Mouse (Mus musculus) embryo, embryonic 11 days (tissue): Measurements from ENCODE around the gene Gm49320.

Source experiments
- DNase-seq: peaks from one replicate; pipeline ENCODE4 v3.0.0-alpha.2; 2015

Gene Gm49320

DNA sequence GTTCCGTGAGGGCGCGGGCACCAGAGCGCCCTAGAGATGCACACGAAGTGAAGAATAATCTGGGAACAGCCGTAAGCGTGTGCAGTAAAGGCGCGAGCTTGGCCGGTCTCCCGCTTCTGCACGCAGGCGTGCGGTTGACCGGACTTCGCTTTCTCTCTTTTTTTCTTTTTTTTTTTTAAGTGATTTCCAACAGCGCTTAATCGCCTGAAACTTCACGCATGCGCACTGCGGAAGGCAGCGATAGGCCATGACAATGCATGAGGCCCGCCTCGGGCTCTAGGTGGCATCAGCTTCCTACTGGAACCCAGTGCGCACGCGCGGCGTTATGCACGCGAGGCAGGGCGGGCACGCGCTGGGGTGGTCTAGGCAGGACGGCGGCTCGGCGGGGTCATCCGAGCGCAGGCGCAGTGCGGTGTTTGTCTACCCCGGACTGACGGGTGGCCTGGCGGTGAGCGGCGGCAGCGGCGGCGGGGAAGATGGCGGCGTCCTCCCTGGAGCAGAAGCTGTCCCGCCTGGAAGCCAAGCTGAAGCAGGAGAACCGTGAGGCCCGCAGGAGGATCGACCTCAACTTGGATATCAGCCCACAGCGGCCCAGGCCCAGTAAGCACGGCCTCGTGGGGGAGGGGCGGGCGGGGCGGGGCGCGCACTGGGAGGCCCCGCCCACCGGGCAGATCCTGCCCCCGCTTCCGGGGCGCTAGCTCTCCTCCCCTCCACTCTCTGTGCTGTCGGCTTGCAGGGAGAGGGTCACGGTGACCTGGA is at the start of gene Gm49320, which contains the start of gene Map2k7:
Gm49320 (plus strand) TSS at position 432 of the 759 bp plus-strand sequence.
Map2k7 (plus strand) TSS at position 307 of the 759 bp plus-strand sequence.
- DNase-seq = peak; percentile 100

DNA sequence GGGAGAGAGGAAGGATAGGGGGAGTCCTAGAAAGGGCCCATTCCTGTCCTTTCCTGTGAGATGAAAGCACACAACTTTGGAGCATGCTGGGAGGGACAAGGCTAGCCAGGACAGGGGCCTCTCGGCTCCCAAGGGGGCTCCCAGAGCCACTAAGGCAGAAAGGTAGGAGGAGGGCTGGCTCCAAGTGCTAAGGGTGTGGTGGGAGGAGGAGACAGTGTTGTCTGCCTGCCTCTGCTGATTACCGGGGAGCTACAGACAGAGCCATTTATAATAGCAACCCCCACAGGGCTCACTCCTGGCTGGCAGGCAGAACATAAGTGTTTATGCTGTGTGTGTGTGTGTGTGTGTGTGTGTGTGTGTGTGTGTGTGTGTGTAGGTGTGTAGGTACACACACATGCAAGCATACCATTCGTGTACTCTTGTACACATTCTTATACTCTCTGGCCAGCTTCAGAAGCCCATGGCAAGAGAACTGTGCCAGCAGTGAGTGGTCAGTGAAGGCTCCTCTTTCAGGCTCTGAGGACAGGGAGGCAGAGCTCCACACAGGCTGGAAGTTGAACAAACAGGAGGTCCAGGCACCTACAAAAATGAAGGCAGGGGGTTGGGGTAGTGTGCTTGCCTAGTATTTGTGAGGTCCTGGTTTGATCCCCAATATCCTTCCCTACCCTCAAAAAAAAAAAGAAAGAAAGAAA is 49.5 kb upstream of the Gm49320 start:
- DNase-seq = no peak

DNA sequence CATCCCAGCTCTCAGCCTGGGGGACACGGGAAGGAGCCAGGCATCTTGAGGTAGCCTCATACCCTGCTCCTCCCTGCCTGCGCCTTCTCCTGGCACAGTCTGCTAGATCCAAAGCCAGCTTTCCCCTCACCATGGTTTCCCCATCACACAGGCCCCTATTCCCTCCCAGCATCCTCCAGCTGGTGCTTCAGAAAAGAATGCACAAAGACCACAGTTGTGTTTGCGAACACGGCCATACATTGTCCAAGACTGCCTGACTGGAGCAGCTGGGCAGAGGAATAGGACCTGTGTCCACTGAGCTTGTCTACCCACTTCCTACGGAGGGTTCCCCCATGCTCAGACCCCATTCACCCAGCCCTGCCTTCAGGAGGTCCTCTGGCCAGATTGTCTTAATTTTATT is 46.4 kb upstream of the Gm49320 start:
- DNase-seq = peak; percentile 7

DNA sequence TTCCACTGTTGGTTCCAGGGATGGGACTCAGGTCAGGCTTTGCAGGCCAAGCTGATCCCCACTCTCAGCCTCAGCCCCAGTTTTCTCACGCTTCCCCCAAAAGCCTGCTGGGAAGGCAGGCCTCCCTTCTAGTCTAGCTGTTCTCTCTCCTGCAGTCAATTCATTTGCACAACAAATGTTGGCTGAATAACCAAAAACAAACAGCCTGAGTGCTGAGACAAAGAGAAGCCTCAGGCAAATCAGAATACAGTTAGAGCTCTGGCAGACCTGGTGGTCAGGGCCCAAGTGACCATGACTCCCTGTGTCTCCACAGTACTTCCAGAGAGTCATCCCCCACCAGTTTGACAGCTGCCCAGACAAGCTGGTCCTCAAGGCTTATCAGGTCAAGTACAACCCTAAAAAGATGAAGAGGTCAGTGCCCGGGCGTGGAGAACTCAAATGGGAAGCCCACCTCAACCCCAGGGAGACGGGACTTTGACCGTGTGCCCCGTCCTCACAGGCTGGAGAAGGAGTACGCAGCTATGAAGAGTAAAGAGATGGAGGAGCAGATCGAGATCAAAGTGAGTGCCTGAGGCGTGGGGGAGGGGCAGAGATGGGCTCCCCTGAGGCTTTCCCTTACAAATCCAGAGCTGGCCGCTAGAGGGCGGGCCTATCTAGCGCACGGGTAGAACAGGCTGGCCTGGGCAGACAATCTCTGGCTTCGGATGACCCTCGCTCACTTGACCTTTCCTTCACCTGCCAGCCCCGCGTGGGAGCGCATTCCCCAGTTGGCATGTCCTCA is 45.7 kb upstream of the Gm49320 start:
- peak; percentile 91 for DNase-seq

DNA sequence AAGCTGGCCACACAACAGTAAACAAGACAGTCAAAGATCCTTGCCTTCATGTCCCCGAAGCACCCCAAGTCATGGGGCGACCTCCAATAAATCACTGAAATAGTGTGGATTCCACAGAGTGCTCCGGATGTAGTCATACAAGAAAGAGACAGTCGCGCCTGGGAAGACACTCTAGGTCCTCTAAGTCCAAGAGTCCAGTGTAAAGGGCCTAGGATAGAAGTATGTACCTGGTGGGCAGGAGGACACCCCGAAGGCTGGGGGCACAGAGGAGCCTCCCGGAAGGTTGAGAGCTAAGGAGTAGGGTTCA is 45.1 kb upstream of the Gm49320 start:
- DNase-seq = no peak

DNA sequence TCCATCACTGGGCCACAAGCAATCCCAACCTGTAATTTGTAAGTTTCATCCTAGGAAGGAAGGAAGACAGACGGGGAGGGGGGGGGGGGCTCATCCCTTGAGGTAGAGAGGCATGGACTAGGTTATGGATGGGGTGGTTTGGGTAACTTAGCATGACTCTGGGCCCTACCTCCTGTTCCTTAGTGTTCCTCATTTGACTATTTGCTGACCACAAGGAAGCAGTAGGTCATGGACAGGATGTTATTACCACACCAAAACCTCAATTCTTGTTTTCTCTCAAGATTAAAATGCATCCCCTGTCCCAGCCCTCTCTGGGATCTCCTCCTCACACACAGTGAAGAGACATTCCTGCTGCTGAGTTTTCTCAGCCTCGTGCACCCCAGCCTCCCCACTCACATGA is 37.3 kb upstream of the Gm49320 start:
- DNase-seq = no peak

DNA sequence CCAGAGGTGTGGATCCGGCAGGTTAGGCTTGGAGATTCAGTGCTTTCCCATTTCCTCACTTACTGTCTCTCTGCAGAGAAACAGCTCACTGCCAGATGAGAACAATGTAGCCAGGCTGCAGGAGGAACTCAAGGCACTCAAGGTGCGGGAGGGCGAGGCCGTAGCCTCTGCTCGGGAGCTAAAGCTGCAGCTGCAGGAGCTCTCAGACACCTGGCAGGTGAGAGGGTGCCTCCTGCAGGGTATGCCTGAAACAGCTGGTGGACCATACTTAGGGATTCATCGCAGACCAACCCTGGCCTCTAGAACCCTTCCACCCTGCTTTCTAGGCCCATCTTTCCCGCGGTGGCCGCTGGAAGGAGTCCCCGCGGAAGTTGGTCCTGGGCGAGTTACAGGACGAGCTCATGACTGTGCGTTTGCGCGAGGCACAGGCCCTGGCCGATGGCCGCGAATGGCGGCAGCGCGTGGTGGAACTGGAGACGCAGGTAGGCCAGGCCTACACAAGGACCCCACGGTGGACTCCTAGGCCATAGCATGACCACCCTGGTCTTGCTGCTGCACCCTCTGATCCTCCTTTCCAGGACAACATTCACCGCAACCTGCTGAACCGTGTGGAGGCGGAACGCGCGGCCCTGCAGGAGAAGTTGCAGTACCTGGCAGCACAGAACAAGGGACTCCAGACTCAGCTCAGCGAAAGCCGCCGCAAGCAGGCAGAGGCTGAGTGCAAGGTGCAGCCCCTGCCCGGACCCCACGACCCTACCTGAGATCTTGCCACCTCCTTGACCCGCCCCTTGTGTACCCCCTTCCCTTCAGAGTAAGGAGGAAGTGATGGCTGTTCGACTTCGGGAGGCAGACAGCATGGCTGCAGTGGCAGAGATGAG is 33.2 kb upstream of the Gm49320 start:
- peak; percentile 18 for DNase-seq

DNA sequence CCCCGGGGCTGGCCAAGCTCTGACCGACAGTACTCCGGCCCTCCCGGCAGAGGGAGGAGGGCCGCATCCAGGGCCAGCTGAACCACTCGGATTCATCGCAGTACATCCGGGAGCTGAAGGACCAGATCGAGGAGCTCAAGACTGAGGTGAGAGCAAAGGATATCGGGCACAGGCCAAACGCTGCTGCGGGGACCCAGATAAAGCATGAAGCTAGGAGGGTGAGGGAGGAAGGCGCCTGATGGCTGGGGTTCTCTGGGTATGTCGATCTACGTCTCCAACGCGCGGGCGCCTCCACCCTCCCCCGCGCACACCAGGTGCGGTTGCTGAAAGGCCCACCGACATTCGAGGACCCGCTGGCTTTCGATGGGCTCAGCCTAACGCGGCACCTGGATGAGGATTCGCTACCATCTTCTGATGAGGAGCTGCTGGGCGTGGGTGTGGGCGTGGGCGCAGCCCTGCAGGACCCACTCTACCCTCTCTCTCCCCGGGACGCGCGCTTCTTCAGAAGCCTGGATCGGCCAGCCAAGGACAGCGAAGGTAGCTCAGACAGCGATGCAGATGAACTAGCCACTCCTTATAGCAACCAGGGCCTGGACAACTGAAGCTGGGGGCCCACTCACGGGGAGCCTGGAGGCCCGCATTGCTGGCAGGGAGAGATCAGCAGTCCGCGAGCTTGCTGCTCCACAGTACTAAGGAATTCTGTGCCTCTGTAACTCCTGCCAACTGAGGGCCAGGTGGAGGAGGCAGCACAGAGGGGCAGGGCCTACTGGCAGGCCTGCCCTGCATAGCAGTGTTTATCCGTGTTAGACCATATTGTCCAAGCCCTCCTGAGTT is 32.3 kb upstream of the Gm49320 start:
- DNase-seq = peak; percentile 29

DNA sequence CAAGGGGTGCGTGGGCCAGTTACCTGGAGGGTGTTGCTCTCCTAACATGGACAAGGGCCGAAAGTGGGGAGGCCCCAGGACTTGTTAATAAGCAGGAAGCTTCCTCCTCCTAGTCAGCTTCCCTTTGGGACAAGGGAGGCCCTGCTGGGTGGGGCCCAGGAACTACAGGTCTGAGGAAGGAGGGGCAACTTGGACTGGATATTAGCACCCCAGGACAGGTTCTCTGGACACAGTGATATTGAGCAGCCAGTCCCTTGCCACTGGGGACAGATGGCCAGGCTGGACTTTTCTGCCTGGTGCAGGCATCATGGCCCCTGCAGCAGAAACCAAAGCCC is 31.7 kb upstream of the Gm49320 start:
- DNase-seq = no peak

DNA sequence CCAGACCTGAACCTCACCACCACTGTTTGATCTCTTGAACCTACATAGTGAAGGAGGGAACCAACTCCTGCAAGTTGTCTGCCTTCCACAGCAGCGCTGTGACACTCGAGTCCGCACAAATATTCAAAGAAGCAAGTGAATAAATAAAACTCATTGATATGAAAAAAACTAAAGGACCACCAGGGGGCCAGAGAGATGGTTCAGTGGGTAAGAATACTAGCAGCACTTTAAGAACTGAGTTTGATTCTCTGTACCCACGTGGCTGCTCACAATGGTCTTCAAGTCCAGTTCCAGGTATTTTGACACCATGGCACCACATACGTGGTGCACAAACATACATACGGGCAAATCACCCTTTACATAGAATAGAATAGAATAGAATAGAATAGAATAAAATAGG is 27.6 kb upstream of the Gm49320 start:
- DNase-seq = no peak

DNA sequence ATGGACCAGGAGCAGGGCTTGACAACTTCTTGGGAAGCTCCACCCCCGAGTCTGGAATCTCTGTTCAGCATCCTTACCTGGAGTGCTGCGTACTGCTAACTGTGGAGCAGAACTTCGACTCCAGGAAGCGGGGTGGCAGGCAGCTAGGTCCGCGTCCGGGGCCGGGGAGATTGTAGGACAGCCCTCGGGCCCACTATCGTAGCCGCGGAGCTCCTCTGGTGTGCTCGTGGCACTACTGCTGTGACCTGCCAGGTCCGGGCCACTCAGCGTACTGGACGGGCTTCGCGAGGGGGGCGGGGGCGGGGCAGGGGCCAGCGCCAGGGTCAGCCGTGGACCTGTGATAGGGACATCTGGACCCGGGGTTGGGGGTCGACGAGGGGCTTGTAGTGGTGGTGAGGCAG is 25.9 kb upstream of the Gm49320 start:
- DNase-seq = peak; percentile 39

DNA sequence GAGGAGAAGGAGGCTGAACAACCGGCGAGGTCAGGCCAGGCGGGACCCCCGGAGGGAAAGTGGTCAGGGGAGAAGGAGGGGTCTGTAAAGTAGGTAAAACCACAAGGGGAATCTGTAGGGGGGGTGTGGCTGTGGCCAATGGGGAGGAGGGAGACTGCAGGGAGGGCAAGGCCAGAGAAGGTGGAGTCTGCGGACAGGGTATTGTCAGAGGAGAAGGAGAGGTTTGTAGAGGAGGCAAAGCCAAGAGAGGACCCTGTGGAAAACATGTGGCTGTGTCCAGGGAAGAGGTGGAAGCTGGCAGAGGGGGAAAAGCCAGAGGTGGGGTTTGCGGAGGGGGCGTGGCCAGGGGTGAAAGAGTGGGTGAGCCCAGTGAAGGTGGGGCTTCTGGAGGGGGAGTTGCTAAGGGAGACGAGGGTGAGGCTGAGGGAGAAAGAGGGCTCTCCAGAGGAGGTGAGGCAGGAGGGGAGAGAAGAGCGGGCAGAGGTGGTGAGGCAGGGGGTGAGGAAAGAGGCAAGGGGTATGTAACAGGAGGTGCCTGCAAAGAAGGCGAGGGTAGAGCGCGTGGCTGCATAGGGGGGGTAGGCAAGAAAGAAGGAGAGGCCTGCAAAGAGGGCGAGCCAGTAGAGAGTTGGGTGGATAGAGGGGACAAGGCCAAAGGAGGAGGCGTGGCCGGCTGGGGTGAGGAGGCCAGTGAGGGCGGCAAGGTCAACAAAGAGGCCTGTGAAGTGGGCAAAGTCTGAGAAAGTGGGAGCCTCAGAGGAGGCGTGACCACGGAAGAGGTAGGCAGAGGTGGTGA is 25.3 kb upstream of the Gm49320 start:
- DNase-seq = peak; percentile 63

DNA sequence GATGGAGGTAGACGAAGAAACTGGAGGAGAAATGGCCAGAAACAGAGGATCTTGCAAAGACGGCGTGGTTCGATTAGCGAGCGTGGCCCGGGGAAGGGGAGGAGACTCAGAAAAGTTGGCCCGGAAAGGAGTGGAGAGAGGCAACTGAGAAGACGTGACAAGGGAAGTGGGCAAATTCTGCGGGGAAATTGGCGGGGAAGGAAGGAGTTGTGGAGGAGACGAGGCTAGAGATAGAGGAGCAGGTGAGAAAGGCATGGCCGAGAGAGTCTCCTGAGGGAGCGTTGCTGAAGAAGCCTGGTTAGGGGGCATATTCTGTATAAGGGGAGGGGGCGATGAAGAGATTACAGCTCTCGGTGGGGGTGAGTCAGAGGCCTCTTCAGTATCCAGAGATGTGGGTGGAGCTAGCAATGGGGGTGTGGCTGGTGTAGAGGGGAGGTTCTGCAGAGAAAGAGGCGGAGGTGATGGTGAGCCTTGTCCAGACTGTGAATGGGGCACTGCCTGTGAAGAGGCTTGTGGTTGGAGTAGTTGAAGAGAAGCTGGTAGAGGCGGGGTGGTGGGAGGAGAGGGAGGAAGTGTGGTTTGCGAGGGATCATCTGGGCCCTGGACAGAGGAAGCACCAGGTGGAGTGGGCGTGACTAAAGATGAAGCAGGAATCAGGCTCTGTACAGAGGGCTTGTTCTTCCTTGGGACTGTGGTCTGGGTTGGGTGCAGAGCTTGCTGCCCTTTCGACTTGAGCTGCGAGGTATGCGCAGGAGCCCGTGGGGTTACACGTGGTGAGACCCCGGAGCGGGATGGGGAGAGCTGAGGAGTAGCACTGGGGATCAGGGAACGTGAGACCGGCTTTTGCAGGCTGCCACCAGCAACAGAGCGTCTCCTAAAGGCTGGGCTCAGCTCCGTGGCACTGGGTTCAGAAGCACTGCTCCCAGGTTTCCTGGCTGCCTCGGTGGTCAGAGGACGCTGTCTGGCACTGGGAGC is 24.4 kb upstream of the Gm49320 start:
- peak; percentile 68 for DNase-seq

DNA sequence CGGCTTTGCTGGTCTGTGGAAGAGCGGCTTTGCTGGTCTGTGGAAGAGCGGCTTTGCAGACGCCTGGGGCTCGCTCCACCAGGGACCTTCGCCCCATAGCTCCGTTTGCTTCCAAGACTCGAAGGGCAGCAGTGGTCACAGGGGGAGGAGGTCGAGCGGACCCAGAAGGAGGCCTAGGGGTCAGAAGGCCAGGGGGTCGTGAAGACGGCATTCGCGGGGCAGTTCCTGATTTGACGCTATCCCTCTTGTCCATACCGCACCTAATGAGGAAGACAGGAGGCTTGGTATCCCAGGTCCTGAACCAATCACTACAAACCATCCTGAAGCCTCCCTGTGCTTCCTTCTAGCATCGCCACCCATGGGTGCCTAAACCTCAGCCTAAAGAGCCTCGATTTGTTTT is 22.4 kb upstream of the Gm49320 start:
- peak; percentile 15 for DNase-seq

DNA sequence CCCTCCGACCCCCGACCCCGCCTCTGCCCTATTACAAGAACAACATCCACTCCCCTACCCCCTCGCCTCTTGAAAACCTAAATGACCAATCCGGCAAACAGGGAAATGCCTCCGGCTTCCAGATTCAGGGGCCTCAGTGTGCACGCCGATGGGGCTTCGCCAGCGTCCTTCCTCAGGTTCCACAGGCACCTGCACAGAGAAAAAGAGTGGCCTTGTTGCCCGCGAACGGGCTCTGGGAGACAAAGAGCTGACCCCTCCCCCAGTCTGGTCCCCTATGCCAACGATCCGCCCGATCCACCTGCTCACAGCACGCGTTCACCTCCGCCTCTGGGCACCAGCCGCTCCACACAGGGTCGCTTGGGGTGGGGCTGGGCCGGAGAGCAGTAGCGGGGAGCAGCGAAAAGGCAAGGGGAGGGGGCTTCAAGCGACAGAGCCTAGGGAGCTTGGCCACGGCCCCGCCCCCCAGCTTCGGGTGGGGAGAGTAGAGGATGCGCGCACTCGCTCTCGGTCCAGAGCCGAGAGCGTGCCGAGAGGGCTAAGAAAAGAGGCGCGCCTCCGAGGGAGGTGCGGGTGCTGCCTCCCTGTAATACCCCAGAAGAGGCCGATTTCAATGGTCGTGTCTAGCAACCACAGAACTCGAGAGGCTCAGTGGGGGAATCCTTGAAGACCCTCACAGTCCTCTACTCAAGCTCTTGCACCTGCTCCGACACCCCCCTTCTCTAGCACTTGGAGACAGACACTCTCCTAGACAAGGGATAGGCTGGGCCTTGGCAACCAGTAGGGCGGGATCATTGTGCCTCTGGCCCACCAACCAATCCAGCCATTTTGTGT is 21.7 kb upstream of the Gm49320 start, which contains the start of gene Prr36:
Prr36 (minus strand) TSS at position 669 of the 831 bp plus-strand sequence.
- DNase-seq = peak; percentile 84

DNA sequence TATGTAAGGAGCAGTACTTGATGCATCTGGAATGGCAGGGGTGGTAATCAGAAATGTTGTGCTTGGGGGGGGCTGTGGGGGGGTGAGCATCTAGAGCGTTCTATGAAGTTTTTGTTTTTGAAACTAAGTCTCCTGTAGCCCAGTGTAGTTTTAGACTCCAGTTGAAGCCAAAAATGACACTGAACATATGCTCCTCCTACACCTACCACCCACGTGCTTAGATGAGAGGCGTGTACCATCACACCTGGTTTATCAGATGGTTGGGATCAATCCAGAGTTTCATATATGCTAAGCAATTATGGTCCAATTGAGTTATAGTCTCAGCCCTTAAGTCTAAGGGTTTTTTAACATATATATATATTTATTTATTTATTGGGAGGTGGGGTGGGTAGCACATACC is 19.0 kb upstream of the Gm49320 start:
- no peak for DNase-seq

DNA sequence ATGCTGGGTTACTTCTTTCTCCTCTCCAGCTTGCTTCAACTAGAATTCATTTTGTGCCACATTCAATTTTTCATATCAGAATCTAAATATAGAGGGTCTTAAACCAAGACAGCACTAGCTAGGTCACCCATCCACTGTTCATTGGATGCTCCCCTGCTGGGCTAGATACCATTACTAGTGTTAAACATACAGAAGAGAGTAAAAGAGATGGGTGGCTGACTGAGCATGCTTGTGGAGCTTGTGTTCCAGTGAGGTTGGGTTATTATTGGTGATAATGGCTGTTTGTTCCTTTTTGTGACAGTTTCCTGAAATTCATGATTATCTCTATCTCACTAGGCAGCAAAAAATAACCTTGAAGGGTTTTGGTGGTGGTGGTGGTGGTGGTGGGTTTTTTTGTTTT is 16.6 kb upstream of the Gm49320 start:
- no peak for DNase-seq

DNA sequence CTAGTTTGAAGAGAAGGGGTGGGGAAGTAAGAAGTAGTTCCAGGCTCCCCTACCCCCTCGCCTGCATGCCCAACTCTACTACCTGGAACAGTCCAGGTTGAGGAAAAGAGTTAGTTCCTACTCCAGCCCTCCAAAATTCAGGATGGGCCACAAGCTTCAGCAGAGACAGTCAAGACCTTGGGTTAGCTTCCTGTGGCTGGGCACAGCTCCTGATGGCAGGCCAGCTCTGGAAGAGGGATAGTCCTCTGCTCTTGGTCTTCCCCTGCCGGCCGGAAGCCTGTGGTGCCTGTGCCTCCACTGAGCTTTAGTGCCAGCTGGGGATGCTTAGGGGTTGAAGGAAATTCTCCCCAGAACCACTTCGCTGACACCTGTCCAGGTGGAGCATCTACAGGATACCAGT is 12.3 kb upstream of the Gm49320 start:
- DNase-seq = peak; percentile 8
